Mouse (Mus musculus): ENCODE measurements around the gene Ttll12. TPM values are rescaled to one million over a fixed set of nuclear protein-coding genes. Genes with fewer than 3 reads are reported as not detected.

Ttll12 gene
- polyA plus RNA-seq, 1 experiment, result 21.6 TPM

DNA sequence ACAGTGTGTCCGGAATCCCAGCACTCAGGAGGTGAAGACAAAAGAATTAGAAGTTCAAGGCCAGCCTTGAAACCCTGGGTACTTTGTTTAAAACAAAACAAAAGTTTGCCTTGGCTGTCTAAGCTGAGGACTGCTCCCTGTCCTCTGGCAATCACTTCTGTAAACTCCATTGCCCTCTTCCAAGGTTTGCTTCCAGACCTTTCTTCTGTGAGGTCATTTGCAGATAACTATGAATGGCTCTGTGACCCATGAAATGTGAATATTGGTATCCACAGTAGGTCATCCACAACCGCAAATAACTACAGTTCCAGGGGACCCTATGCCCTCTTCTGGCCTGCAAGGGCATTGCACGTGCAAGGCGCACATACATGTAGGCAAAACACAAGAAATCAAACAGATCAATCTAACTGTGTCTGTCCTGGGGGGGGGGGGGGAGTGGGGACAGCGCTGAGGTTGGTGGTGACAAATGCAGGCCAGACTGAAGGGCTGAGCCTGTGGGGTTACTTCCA is 62.9 kb downstream of the Ttll12 start:
- no peak for TF ChIP-seq POLR2A (IDR thresholded peaks at IDR 0.05; ENCODE audit: borderline replicate concordance, extremely low read depth, low read depth, low read length)
- 0 out of 2 replicates have a peak, but pooled peaks have one; percentile 43 for TF ChIP-seq CTCF (IDR thresholded peaks at IDR 0.05; ENCODE audit: insufficient read depth, low read length)
- no peak for DNase-seq
- Histone ChIP-seq H3K4me3 (replicated peaks; ENCODE audit: extremely low read depth, low read depth, low read length) (no peak overlapping the region), H3K4me1 (ENCODE audit: control insufficient read depth, insufficient read depth, low read length) (peaks cover 39% of the 10 kb centered on the region)
- 85% methylated on average over 5 of the region's 5 CpGs for WGBS

GRCm38 (mm10) chr15:83530688-83531087 is 64.3 kb downstream of the Ttll12 start:
- WGBS, result 35% methylated on average over 6 of the region's 6 CpGs

DNA sequence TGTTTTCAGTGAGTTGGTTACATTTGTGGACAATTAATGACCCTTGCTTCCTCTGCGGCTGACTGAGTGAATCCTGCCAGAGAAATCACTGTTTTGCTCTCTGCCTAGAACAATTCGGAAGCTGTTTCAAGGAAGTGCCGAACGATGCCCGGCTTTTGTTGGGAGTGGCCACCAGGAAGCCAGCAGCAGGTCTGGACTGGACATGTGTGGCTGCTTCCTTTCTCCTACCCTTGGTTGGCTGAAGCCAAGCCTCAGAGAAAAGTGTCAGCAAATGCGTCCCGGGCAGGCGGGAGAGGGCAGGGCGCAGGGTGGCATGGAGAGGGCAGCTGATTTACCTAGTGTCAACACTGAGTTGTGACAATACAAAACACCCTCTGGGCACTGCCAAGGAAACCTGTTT is 64.7 kb downstream of the Ttll12 start:
- H3K4me3 ChIP-seq (replicated peaks; ENCODE audit: extremely low read depth, low read depth, low read length), result no peak overlapping the region
- H3K4me1 ChIP-seq (ENCODE audit: control insufficient read depth, insufficient read depth, low read length), result peaks cover 33% of the 10 kb centered on the region
- 13% methylated on average over 9 of the region's 9 CpGs for WGBS
- DNase-seq, result no peak
- no peak for TF ChIP-seq POLR2A (IDR thresholded peaks at IDR 0.05; ENCODE audit: borderline replicate concordance, extremely low read depth, low read depth, low read length)
- no peak for TF ChIP-seq CTCF (IDR thresholded peaks at IDR 0.05; ENCODE audit: insufficient read depth, low read length)

More at GRCm38 (mm10) chr15:83530688-83531087, 64.3 kb downstream of the Ttll12 start:
- TF ChIP-seq CTCF (IDR thresholded peaks at IDR 0.05; ENCODE audit: insufficient read depth, low read length) (no peak), POLR2A (IDR thresholded peaks at IDR 0.05; ENCODE audit: borderline replicate concordance, extremely low read depth, low read depth, low read length) (no peak)
- no peak overlapping the region for H3K4me3 ChIP-seq (replicated peaks; ENCODE audit: extremely low read depth, low read depth, low read length)
- H3K4me1 ChIP-seq (ENCODE audit: control insufficient read depth, insufficient read depth, low read length), result peaks cover 38% of the 10 kb centered on the region
- peak; percentile 64 for DNase-seq

GRCm38 (mm10) chr15:83529765-83530164 is 65.2 kb downstream of the Ttll12 start:
- H3K4me3 ChIP-seq (replicated peaks; ENCODE audit: extremely low read depth, low read depth, low read length), result no peak overlapping the region
- TF ChIP-seq CTCF (IDR thresholded peaks at IDR 0.05; ENCODE audit: insufficient read depth, low read length) (no peak), POLR2A (IDR thresholded peaks at IDR 0.05; ENCODE audit: borderline replicate concordance, extremely low read depth, low read depth, low read length) (no peak)
- no peak for DNase-seq
- H3K4me1 ChIP-seq (ENCODE audit: control insufficient read depth, insufficient read depth, low read length), result peaks cover 30% of the 10 kb centered on the region
- WGBS, result 40% methylated on average over 5 of the region's 5 CpGs

GRCm38 (mm10) chr15:83528892-83529291 is 66.1 kb downstream of the Ttll12 start:
- TF ChIP-seq POLR2A (IDR thresholded peaks at IDR 0.05; ENCODE audit: borderline replicate concordance, extremely low read depth, low read depth, low read length) (no peak), CTCF (IDR thresholded peaks at IDR 0.05; ENCODE audit: insufficient read depth, low read length) (no peak)
- H3K4me3 ChIP-seq (replicated peaks; ENCODE audit: extremely low read depth, low read depth, low read length), result no peak overlapping the region
- 57% methylated on average over 4 of the region's 4 CpGs for WGBS
- peaks cover 28% of the 10 kb centered on the region for H3K4me1 ChIP-seq (ENCODE audit: control insufficient read depth, insufficient read depth, low read length)
- no peak for DNase-seq

- peaks cover 28% of the 10 kb centered on the region for H3K4me1 ChIP-seq (ENCODE audit: control insufficient read depth, insufficient read depth, low read length)
- peak overlapping the region; percentile 87 for H3K4me3 ChIP-seq (replicated peaks; ENCODE audit: extremely low read depth, low read depth, low read length)
- WGBS, result 44% methylated on average over 2 of the region's 2 CpGs
- no peak for TF ChIP-seq POLR2A (IDR thresholded peaks at IDR 0.05; ENCODE audit: borderline replicate concordance, extremely low read depth, low read depth, low read length)
- no peak for TF ChIP-seq CTCF (IDR thresholded peaks at IDR 0.05; ENCODE audit: insufficient read depth, low read length)
- DNase-seq, result no peak
Measured at GRCm38 (mm10) chr15:83527747-83528146, 67.2 kb downstream of the Ttll12 start.

DNA sequence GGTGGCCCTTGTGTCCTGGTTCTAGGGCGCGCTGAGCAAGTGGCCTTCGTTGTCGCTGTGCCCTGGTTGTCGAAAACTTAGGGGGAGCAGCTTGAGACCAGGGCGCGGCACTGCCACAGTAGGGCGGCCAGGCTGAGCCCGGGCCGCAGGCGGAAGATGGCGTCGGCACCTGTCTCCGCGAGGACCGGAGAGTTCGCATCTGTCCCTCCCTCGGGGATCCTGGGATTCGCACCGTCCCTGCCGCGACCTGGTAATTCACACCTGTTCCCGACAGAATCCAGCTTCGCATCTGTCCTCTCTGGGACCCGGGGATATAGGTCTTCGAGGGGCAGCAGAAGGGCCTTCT is 67.9 kb downstream of the Ttll12 start:
- DNase-seq, result no peak
- TF ChIP-seq CTCF (IDR thresholded peaks at IDR 0.05; ENCODE audit: insufficient read depth, low read length), result no peak
- TF ChIP-seq POLR2A (IDR thresholded peaks at IDR 0.05; ENCODE audit: borderline replicate concordance, extremely low read depth, low read depth, low read length), result no peak
- 5% methylated on average over 26 of the region's 26 CpGs for WGBS
- H3K4me3 ChIP-seq (replicated peaks; ENCODE audit: extremely low read depth, low read depth, low read length), result peak overlapping the region; percentile 87
- peaks cover 28% of the 10 kb centered on the region for H3K4me1 ChIP-seq (ENCODE audit: control insufficient read depth, insufficient read depth, low read length)

DNA sequence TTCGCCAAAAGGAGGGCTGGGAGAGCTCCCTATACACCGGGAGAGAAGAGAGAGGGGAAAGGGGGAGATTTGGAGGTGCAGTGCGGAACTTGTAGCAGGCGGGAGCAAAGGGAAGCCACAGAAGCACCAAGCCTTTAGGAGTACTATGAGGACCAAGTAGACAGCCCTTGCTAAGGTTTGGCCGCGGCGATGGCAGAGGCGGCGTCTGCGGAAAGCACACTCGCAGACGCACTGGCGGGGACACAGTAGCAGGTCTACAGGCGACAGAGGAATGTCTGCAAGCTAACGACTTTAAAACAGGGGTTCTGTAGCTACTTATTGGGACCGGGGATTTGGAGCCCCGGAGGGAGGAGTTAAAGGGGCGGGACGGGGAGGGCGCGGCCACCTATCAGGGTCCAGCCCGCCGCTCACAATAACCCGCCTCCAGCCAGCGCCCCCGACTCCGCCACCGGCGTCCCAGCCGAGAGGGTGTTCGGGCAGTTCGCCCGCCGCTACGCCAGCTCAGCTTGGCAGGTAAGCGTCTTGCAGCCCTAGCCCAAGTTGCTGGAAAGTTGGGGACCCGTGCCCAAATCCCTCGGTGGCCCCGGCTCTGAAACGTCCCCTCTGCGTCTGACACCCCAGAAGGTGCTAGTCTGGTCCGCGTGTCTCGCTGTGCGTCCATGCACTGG is 68.4 kb downstream of the Ttll12 start, which contains the start of gene Bik:
TSS of gene Bik (plus strand) at position 439 of the 668 bp plus-strand sequence.
- under 1% methylated on average over 45 of the region's 45 CpGs for WGBS
- Histone ChIP-seq H3K4me1 (ENCODE audit: control insufficient read depth, insufficient read depth, low read length) (peaks cover 26% of the 10 kb centered on the region), H3K4me3 (replicated peaks; ENCODE audit: extremely low read depth, low read depth, low read length) (peak within 1 kb of the TSS; percentile 87)
- peak; percentile 74 for DNase-seq
- peak; percentile 92; the same call in 1 of the 2 replicates for TF ChIP-seq POLR2A (IDR thresholded peaks at IDR 0.05; ENCODE audit: borderline replicate concordance, extremely low read depth, low read depth, low read length)
- no peak for TF ChIP-seq CTCF (IDR thresholded peaks at IDR 0.05; ENCODE audit: insufficient read depth, low read length)

Other genes starting within 250 kb of the Ttll12 start
- gene Arfgap3, start 244.9 kb downstream of the Ttll12 start, polyA plus RNA-seq (2012; rRNA removed), result 27.2 and 31.1 TPM in 2 replicates
- 61.4 and 85.2 TPM in 2 replicates for gene Pacsin2, start 130.6 kb downstream of the Ttll12 start, polyA plus RNA-seq (2012; rRNA removed)
- gene Ttll1, start 84.3 kb downstream of the Ttll12 start, polyA plus RNA-seq (2012; rRNA removed), result 9.0 and 12.6 TPM in 2 replicates
- 21.8 and 25.1 TPM in 2 replicates for gene Bik, start 68.3 kb downstream of the Ttll12 start, polyA plus RNA-seq (2012; rRNA removed)
- gene Tspo, start 31.6 kb downstream of the Ttll12 start, polyA plus RNA-seq (2012; rRNA removed), result 396 and 550 TPM in 2 replicates
- 17.4 and 17.9 TPM in 2 replicates for gene Mcat, start 31.4 kb downstream of the Ttll12 start, polyA plus RNA-seq (2012; rRNA removed)
- gene Scube1, start 129.9 kb upstream of the Ttll12 start, polyA plus RNA-seq (2012; rRNA removed), result 17.2 and 18.8 TPM in 2 replicates
- not detected in 2 replicates for gene Mpped1, start 184.3 kb upstream of the Ttll12 start, polyA plus RNA-seq (2012; rRNA removed)

Data from lung, adult 2 months (tissue).